Mouse (Mus musculus) thymus, postnatal 4 days (tissue): ENCODE results near the gene Col4a1.

ENCODE experiments used
- DNase-seq: peaks from one replicate; pipeline ENCODE4 v3.0.0; 2021

Col4a1 gene

GRCm38 (mm10) chr8:11263848-11264247 lies 48.8 kb downstream of the Col4a1 start:
- no peak for DNase-seq

GRCm38 (mm10) chr8:11262031-11262735 lies 50.4 kb downstream of the Col4a1 start:
- no peak for DNase-seq

- DNase-seq: no peak
Measured at GRCm38 (mm10) chr8:11259832-11260615, 52.6 kb downstream of the Col4a1 start.

- DNase-seq: no peak
Measured at GRCm38 (mm10) chr8:11258517-11259136, 54.0 kb downstream of the Col4a1 start.

GRCm38 (mm10) chr8:11257079-11258017 lies 55.3 kb downstream of the Col4a1 start:
- DNase-seq: no peak

GRCm38 (mm10) chr8:11256405-11256804 lies 56.2 kb downstream of the Col4a1 start:
- DNase-seq: no peak

- no peak for DNase-seq
Measured at GRCm38 (mm10) chr8:11255680-11256079, 56.9 kb downstream of the Col4a1 start.

- no peak for DNase-seq
Measured at GRCm38 (mm10) chr8:11254914-11255530, 57.6 kb downstream of the Col4a1 start.

- no peak for DNase-seq
Measured at GRCm38 (mm10) chr8:11254510-11254909, 58.1 kb downstream of the Col4a1 start.

GRCm38 (mm10) chr8:11253556-11253955 lies 59.1 kb downstream of the Col4a1 start:
- peak; percentile 78 for DNase-seq

GRCm38 (mm10) chr8:11253041-11253440 lies 59.6 kb downstream of the Col4a1 start:
- DNase-seq: no peak

- DNase-seq: no peak
Measured at GRCm38 (mm10) chr8:11252235-11252774, 60.3 kb downstream of the Col4a1 start.

GRCm38 (mm10) chr8:11250149-11250548 lies 62.5 kb downstream of the Col4a1 start:
- no peak for DNase-seq

- no peak for DNase-seq
Measured at GRCm38 (mm10) chr8:11249541-11250058, 63.0 kb downstream of the Col4a1 start.

GRCm38 (mm10) chr8:11248712-11249111 lies 63.9 kb downstream of the Col4a1 start:
- no peak for DNase-seq

GRCm38 (mm10) chr8:11241488-11241887 lies 71.1 kb downstream of the Col4a1 start:
- DNase-seq: no peak

- no peak for DNase-seq
Measured at GRCm38 (mm10) chr8:11234879-11235210, 77.8 kb downstream of the Col4a1 start.

- no peak for DNase-seq
Measured at GRCm38 (mm10) chr8:11234151-11234878, 78.3 kb downstream of the Col4a1 start.

GRCm38 (mm10) chr8:11233009-11233408 lies 79.6 kb downstream of the Col4a1 start:
- DNase-seq: no peak

- DNase-seq: no peak
Measured at GRCm38 (mm10) chr8:11230277-11230676, 82.3 kb downstream of the Col4a1 start.

GRCm38 (mm10) chr8:11227421-11227820 lies 85.2 kb downstream of the Col4a1 start:
- no peak for DNase-seq
